Mouse (Mus musculus) neural tube, embryonic 13.5 days (tissue): ENCODE results near the gene Npr1. TPM values are rescaled to one million over a fixed set of nuclear protein-coding genes. Genes with fewer than 3 reads are reported as not detected.
A peak's percentile ranks its signal among the peaks of the same experiment; 100 is the strongest.

Experiments used
- ATAC-seq: fragments of 200-750 bp; cut with Nextera tagmentation; 2 replicates; pipeline ENCODE4 v1.8.0; 2017; ENCODE audit warnings: low read depth, mild to moderate bottlenecking, moderate TSS enrichment, moderate library complexity
- H3K27ac ChIP-seq: fragments of 300-500 bp; sonication (generic); replicated peaks from 2 replicates; pipeline ENCODE4 v1.5.1; 2015; ENCODE audit warnings: moderate library complexity, mild to moderate bottlenecking, inconsistent platforms
- H3K27me3 ChIP-seq: fragments of 300-500 bp; sonication (generic); 2 replicates; pipeline ENCODE4 v1.6.1; 2015; ENCODE audit warnings: mild to moderate bottlenecking, inconsistent platforms
- H3K36me3 ChIP-seq: fragments of 300-500 bp; sonication (generic); 2 replicates; pipeline ENCODE4 v1.6.1; 2015; ENCODE audit warnings: mild to moderate bottlenecking, inconsistent platforms
- H3K4me1 ChIP-seq: fragments of 300-500 bp; sonication (generic); replicated peaks from 2 replicates; pipeline ENCODE4 v1.6.1; 2015; ENCODE audit warnings: inconsistent platforms
- H3K4me2 ChIP-seq: fragments of 300-500 bp; sonication (generic); 2 replicates; pipeline ENCODE4 v1.6.1; 2015; ENCODE audit warnings: inconsistent platforms, mild to moderate bottlenecking, moderate library complexity
- H3K4me3 ChIP-seq: fragments of 300-500 bp; sonication (generic); 2 replicates; pipeline ENCODE4 v1.5.1; 2015; ENCODE audit warnings: mild to moderate bottlenecking, inconsistent platforms
- H3K9ac ChIP-seq: fragments of 300-500 bp; sonication (generic); 2 replicates; pipeline ENCODE4 v1.6.1; 2015; ENCODE audit warnings: moderate library complexity, mild to moderate bottlenecking, inconsistent platforms
- H3K9me3 ChIP-seq: fragments of 300-500 bp; sonication (generic); 2 replicates; pipeline ENCODE4 v1.6.1; 2016; ENCODE audit warnings: inconsistent platforms
- WGBS: fragments of 180-500 bp; shearing (Covaris S2); methylation state at CpG from one replicate; pipeline ENCODE4 v1.1.7; 2015; 5-methylcytosine and 5-hydroxymethylcytosine counted together
- polyA plus RNA-seq: library from polyadenylated mRNA; unstranded; fragments of >200 nt; fragmentation: Nextera tagmentation; extraction: Ambion mirVana; gene quantifications from 2 replicates; pipeline ENCODE4 v1.2.1, GENCODE M21; 2015

The Npr1 gene
- polyA plus RNA-seq, 1 experiment from 2014 or later = 3.7 TPM

GRCm38 (mm10) chr3:90503444-90503843 lies 37.8 kb upstream of the Npr1 start:
- Histone ChIP-seq H3K9ac (no peak overlapping the region), H3K27me3 (no peaks in the 10 kb centered on the region), H3K4me3 (no peak overlapping the region), H3K4me1 (peaks cover 39% of the 10 kb centered on the region), H3K36me3 (peaks cover 88% of the 10 kb centered on the region), H3K4me2 (no peak overlapping the region), H3K9me3 (no peaks in the 10 kb centered on the region), H3K27ac (no peak overlapping the region)
- WGBS = 87% methylated on average over 4 of the region's 4 CpGs
- ATAC-seq = no peak

GRCm38 (mm10) chr3:90497597-90497996 lies 31.9 kb upstream of the Npr1 start:
- Histone ChIP-seq H3K36me3 (peaks cover 76% of the 10 kb centered on the region), H3K4me1 (no peaks in the 10 kb centered on the region), H3K9ac (no peak overlapping the region), H3K9me3 (no peaks in the 10 kb centered on the region), H3K27ac (no peak overlapping the region), H3K4me2 (no peak overlapping the region), H3K27me3 (no peaks in the 10 kb centered on the region), H3K4me3 (no peak overlapping the region)
- ATAC-seq = no peak

- no peak for ATAC-seq
- H3K27me3 ChIP-seq = no peaks in the 10 kb centered on the region
- no peaks in the 10 kb centered on the region for H3K9me3 ChIP-seq
- no peak overlapping the region for H3K27ac ChIP-seq
- no peaks in the 10 kb centered on the region for H3K4me1 ChIP-seq
- H3K36me3 ChIP-seq = peaks cover 59% of the 10 kb centered on the region
- H3K4me3 ChIP-seq = no peak overlapping the region
- no peak overlapping the region for H3K4me2 ChIP-seq
- H3K9ac ChIP-seq = no peak overlapping the region
- 92% methylated on average over 7 of the region's 7 CpGs for WGBS
Observed at GRCm38 (mm10) chr3:90495850-90496525, 30.3 kb upstream of the Npr1 start.

GRCm38 (mm10) chr3:90493831-90494540 lies 28.3 kb upstream of the Npr1 start:
- H3K27me3 ChIP-seq = no peaks in the 10 kb centered on the region
- ATAC-seq = no peak
- 48% methylated on average over 4 of the region's 4 CpGs for WGBS
- no peak overlapping the region for H3K27ac ChIP-seq
- H3K36me3 ChIP-seq = peaks cover 48% of the 10 kb centered on the region
- H3K4me2 ChIP-seq = no peak overlapping the region
- H3K9me3 ChIP-seq = no peaks in the 10 kb centered on the region
- no peak overlapping the region for H3K4me3 ChIP-seq
- H3K9ac ChIP-seq = no peak overlapping the region
- H3K4me1 ChIP-seq = peaks cover 13% of the 10 kb centered on the region

- H3K4me1 ChIP-seq = peaks cover 13% of the 10 kb centered on the region
- peaks cover 47% of the 10 kb centered on the region for H3K36me3 ChIP-seq
- H3K27me3 ChIP-seq = no peaks in the 10 kb centered on the region
- WGBS = 38% methylated on average over 2 of the region's 2 CpGs
- H3K4me2 ChIP-seq = no peak overlapping the region
- H3K4me3 ChIP-seq = no peak overlapping the region
- no peak for ATAC-seq
- H3K27ac ChIP-seq = no peak overlapping the region
- no peaks in the 10 kb centered on the region for H3K9me3 ChIP-seq
- H3K9ac ChIP-seq = no peak overlapping the region
Observed at GRCm38 (mm10) chr3:90491350-90491749, 25.7 kb upstream of the Npr1 start.

GRCm38 (mm10) chr3:90490696-90491256 lies 25.1 kb upstream of the Npr1 start, which contains the start of gene Snapin:
Snapin (minus strand) TSS chr3:90491033.
- Histone ChIP-seq H3K36me3 (peaks cover 47% of the 10 kb centered on the region), H3K4me1 (peaks cover 13% of the 10 kb centered on the region), H3K4me2 (peak within 1 kb of the TSS; percentile 72), H3K9ac (peak within 1 kb of the TSS; percentile 78), H3K27me3 (no peaks in the 10 kb centered on the region), H3K4me3 (peak within 1 kb of the TSS; percentile 62), H3K27ac (peak within 1 kb of the TSS; percentile 61; the same call in 1 of the 2 replicates), H3K9me3 (no peaks in the 10 kb centered on the region)
- ATAC-seq = peak; percentile 98
- under 1% methylated on average over 37 of the region's 37 CpGs for WGBS

GRCm38 (mm10) chr3:90488576-90488975 lies 22.9 kb upstream of the Npr1 start:
- no peak overlapping the region for H3K4me2 ChIP-seq
- no peaks in the 10 kb centered on the region for H3K27me3 ChIP-seq
- H3K27ac ChIP-seq = no peak overlapping the region
- peaks cover 59% of the 10 kb centered on the region for H3K36me3 ChIP-seq
- H3K9me3 ChIP-seq = no peaks in the 10 kb centered on the region
- peaks cover 13% of the 10 kb centered on the region for H3K4me1 ChIP-seq
- 92% methylated on average over 6 of the region's 6 CpGs for WGBS
- no peak for ATAC-seq
- H3K9ac ChIP-seq = no peak overlapping the region
- H3K4me3 ChIP-seq = no peak overlapping the region

GRCm38 (mm10) chr3:90486998-90487397 lies 21.3 kb upstream of the Npr1 start:
- no peak overlapping the region for H3K4me2 ChIP-seq
- 82% methylated on average over 5 of the region's 5 CpGs for WGBS

GRCm38 (mm10) chr3:90475831-90476611 lies 10.4 kb upstream of the Npr1 start, which contains the start of gene Ilf2:
Ilf2 (plus strand) TSS chr3:90476126.
- Histone ChIP-seq H3K4me2 (peak within 1 kb of the TSS; percentile 80), H3K4me1 (peaks cover 14% of the 10 kb centered on the region), H3K9me3 (no peaks in the 10 kb centered on the region), H3K27me3 (no peaks in the 10 kb centered on the region), H3K27ac (peak within 1 kb of the TSS; percentile 95), H3K36me3 (peaks cover 34% of the 10 kb centered on the region), H3K4me3 (peak within 1 kb of the TSS; percentile 73), H3K9ac (peak within 1 kb of the TSS; percentile 94)
- ATAC-seq = peak; percentile 99
- under 1% methylated on average over 45 of the region's 45 CpGs for WGBS

More at GRCm38 (mm10) chr3:90486998-90487397, 21.3 kb upstream of the Npr1 start:
- H3K4me1 ChIP-seq = peaks cover 13% of the 10 kb centered on the region
- H3K27ac ChIP-seq = no peak overlapping the region
- no peak for ATAC-seq
- H3K9ac ChIP-seq = no peak overlapping the region
- H3K9me3 ChIP-seq = no peaks in the 10 kb centered on the region
- no peak overlapping the region for H3K4me3 ChIP-seq
- peaks cover 74% of the 10 kb centered on the region for H3K36me3 ChIP-seq
- H3K27me3 ChIP-seq = no peaks in the 10 kb centered on the region

- WGBS = 41% methylated on average over 16 of the region's 16 CpGs
- H3K4me3 ChIP-seq = peak overlapping the region; percentile 33
- no peaks in the 10 kb centered on the region for H3K27me3 ChIP-seq
- H3K9me3 ChIP-seq = no peaks in the 10 kb centered on the region
- peaks cover 26% of the 10 kb centered on the region for H3K36me3 ChIP-seq
- no peak overlapping the region for H3K27ac ChIP-seq
- H3K4me2 ChIP-seq = peak overlapping the region; percentile 45
- ATAC-seq = peak; percentile 13
- peaks cover 14% of the 10 kb centered on the region for H3K4me1 ChIP-seq
- no peak overlapping the region for H3K9ac ChIP-seq
Observed at GRCm38 (mm10) chr3:90475151-90475830, 9.6 kb upstream of the Npr1 start.

- ATAC-seq = no peak
- Histone ChIP-seq H3K27me3 (peaks cover 3% of the 10 kb centered on the region; the same call in 1 of the 2 replicates), H3K9me3 (no peaks in the 10 kb centered on the region), H3K4me3 (no peak overlapping the region), H3K9ac (no peak overlapping the region), H3K4me2 (no peak overlapping the region), H3K4me1 (peaks cover 7% of the 10 kb centered on the region), H3K27ac (no peak overlapping the region), H3K36me3 (no peaks in the 10 kb centered on the region)
- WGBS = 43% methylated on average over 3 of the region's 3 CpGs
Observed at GRCm38 (mm10) chr3:90472213-90472612, 6.5 kb upstream of the Npr1 start.
